Mouse (Mus musculus) liver, adult (tissue): ENCODE measurements around the gene Tradd.

ENCODE experiments used
- GATA4 ChIP-seq: IDR thresholded peaks from 2 replicates; pipeline ENCODE4 v1.6.1; 2014; ENCODE audit warnings: mild to moderate bottlenecking, low read length; ENCODE audit not compliant: insufficient replicate concordance

Tradd gene

DNA sequence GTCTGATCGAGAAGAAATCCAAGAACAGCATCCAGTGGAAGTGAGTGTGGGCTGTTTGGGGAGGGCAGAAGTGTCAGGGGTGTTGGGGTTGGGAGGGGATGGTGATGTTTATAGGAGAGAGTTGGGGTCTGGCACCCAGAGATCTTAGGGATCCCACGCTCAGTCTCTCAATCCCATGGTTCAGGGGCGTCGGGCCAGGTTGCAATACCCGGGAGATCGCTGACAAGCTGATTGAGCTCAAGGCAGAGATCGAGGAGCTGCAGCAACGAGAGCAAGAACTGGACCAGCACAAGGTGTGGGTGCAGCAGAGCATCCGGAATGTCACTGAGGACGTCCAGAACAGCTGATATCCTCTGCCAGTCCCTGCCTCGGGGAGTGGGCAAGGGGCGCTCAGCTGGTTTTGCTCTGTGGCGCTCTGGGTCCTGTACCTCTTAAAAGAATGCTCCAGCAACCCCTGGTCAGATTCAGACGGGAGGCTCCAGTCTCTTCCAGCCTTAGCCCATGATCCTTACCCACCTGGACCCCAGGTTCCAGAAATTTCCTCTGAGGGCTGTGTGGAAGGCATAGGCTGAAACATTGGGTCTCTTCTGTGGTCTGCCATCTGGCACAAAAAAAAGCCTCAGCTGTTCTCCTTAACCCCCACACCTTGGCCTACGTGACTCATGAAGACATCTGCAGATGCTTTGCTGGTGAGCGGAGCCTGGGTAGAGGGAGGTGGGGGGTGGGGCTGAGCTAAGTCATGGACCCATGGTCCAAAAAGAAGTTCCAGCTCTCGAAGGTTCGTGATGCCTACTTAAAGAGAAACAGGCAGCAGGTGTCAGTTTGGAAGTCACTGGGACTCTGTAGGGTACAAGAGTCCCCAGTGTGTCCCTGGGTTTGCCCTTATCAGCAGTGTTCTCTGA, 34.2 kb upstream of the Tradd start:
- TF ChIP-seq GATA4 = no peak

- TF ChIP-seq GATA4 = peak; percentile 94; the same call in 1 of the 2 replicates
Measured at GRCm38 (mm10) chr8:105297511-105298192, 33.2 kb upstream of the Tradd start, which contains the start of gene E2f4. Gene E2f4, plus strand, starts transcription at chr8:105297663.

GRCm38 (mm10) chr8:105295895-105296573, 31.6 kb upstream of the Tradd start, which contains the start of gene Exoc3l:
Gene Exoc3l, minus strand, starts transcription at chr8:105296101.
- TF ChIP-seq GATA4 = peak; percentile 22; the same call in 1 of the 2 replicates

DNA sequence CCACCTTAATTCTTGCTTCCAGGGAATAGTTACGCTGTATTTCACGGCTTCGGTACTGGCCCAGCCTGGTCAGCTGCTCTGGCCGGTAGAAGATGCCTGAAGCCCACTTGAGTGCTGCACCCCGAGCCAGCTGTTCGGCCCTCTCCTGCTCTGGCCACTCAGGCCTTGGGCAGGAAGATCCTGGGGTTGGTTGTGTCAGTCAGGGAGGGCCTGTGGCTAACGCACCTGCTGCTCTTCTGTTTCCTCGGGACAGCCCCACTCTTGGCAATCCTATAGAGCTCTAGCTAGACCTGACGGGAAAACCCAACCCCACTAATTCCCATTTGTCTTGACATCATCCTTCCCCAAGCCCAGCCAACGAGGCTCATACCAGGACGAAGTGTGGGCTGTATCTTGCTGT, 30.8 kb upstream of the Tradd start:
- no peak for TF ChIP-seq GATA4

GRCm38 (mm10) chr8:105294776-105295175, 30.4 kb upstream of the Tradd start:
- no peak for TF ChIP-seq GATA4

DNA sequence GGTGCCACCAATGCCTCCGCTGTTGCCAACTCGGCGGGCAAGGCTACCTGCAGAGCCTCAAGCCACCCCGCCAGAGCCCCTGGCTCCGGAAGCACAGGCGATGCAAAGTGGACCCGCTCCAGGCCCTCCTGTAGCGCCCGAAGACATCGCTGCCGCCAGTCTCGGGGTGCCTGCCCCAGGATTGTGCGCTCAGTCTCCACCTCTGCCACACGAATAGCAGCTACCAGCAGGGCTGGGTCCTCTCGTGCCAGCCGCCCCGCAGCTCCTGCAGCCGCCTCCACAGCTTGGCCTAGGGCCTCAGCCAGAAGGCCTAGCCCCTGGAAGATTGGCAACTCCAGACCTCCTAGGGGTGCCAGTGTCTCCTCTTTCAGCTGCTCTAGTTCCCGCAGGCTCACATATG, 29.0 kb upstream of the Tradd start:
- no peak for TF ChIP-seq GATA4

DNA sequence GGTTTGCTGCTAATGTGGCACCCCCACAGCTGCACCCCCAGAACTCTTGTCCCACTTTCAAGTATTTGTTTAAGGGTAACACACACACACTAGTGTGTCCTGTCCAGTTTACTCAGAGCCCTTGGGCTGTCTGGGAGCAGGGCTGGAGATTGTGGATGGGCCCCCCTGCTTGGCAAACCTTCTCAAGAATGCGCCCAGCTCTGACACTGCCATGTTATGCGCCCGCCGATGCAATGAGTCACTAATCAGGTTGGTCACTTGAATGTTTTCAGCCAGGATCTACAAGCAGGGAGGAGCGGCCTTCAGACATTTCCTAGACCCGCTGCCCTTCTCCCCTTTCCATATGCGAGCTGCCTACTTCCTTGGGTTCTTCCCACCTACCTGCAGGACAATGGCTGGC, 28.1 kb upstream of the Tradd start:
- TF ChIP-seq GATA4 = no peak

DNA sequence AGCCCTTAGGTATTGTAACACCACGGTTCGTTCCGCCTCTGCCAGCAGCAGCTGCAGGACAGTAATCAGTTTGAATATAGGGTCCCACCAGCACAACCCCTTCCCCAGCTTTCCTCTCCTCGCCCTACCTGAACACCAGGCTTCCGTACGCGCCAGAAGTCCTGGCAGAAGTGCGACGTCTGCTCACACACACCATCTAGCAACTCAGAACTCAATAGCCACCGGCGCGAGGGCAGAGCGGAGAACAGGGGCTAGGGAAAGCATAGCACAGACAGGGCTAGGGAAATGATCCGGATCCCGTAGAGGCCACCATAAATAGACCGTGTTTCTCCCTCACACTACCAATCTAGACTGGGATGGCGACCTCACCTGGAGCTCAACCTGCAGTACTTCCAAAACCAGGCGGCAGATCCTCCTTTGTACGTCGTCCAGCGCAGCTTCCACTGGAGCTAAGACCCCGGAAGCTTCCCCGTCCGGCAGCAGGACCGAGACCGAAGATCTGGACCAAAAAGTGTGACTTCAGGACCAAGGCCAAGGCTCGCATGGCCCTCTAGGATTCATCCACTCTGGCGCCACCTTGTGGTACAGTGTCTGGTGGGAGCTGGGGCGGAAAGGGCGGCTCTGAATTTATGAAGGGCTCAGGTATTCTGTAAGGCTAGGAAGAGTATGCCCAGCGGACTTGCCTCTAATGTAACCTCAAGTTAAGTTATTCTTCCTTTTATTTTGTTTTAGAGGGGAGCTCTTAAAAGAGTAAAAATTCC, 26.3 kb upstream of the Tradd start:
- no peak for TF ChIP-seq GATA4

DNA sequence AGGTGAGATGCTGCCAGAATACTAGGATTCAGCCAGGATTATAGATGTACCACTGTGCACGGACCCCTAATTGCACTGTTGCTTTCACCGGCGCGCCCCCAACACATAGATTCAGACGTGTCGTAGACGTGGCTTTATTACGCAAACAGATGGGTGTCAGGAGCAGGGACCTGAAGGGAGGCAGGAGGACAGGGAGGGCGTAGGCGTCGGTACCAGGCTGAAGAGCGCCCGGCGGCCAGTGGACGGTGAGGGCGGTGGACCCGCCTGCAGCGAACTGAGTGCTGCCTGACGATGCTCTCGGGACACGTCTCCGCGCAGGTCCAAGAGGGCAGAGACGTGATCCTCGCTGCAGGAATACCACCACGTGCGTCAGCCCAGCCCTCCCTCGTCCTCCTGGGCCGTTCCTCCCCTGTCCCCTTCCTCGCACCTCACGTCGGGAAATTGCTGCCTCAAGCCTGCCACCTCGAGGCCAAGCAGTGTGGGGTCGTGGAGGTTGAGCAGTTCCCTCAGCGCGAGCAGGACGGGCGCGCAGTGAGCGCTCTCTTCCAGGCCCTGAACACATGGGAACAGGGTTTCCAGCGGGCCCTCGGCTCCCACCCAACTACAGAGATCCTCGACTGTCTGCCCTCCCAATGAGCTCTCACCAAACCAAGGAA, 25.5 kb upstream of the Tradd start, which contains the start of gene 4931428F04Rik:
Gene 4931428F04Rik (minus strand): TSS at position 60 of the 656 bp plus-strand sequence.
- TF ChIP-seq GATA4 = no peak

DNA sequence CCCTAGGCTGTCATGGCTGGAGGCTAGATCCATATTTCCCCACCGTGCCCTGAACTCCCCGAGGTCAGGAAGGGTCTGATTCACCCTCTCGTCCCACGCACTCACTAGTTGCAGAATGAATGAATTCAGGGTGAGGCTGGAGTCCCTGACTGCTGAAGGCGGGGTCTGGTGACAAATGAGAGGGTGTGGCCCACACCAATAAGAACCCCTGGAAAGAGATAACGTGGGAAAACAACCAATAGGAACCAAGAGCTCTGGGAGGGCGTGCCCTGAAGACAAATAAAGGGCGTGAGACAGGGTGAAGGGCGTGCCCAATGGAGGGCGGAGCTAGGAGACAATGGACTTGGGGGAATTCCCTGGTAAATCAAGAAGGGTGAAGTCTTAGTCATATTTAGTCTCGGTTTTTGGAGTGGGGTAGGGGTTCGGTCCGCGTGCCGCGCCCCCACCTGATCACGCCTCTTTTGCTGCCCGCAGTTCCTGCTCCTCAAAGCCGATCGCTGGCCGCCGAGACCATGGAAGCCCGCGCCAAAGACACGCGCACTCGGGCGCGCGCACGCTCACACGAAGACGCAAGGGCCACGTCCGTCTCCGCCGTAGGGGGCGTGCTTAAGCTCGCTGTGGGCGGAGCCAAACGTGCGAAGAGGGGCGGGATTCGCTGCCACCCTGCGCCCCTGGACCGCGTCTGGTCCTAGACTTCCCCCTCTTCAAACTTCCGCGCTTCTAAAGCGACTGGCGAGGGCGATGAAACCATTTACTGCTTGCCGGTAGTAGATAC, 24.7 kb upstream of the Tradd start:
- no peak; the same call in 1 of the 2 replicates for TF ChIP-seq GATA4

DNA sequence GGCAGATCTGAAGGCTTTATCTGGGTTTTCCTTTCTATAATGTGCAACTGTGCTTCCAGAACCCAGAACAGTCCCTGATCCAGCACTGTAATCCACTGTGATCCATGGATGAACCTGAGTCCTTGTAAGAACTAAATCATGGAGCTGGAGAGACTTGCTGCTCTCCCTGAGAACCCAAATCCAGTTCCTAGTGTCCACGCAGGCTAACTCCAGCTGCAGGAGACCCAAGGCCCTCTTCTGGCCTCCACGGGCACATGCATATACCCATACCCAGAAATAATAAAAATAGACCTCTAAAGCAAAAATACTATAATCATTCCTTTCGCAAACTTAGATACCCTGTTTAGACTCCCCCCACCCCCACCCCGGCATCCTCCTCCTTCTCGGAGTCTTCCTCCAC, 23.8 kb upstream of the Tradd start:
- no peak for TF ChIP-seq GATA4

DNA sequence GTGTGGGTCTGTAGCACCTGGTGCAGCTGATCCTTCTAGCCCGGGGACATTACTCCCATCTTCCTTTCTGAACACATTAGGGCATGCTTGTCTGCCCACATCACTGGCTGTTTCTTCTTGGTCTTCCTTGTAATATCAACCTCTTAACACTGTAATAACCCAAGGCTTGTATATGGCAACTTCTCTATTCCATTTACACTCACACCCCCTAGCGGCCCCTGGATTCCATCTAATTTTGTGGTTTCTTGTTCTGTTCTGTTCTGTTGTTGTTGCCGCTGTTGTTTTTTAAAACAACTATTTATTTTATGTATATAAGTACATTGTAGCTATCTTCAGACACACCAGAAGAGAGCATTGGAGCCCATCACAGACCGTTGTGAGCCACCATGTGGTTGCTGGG, 22.5 kb upstream of the Tradd start:
- no peak for TF ChIP-seq GATA4

DNA sequence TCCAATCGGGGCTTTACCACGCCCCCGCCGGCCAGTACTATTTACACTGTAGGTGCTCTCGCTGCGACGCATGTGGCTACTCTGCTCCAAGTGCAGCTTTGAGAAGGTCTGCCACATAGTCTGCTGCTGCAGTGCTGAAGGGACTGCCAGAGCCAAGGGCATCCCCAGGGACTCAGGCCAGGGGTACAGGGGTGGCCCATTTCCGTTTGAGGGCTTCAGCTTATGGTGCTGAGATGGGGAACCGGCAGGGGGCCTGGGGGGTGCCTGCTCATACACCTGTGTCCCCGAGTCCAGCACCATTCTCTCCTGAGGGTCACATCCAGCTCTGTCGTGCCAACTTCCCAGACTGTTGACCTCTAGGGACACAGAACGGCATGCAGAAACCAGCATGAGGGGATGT, 21.1 kb upstream of the Tradd start:
- TF ChIP-seq GATA4 = no peak
